Mouse (Mus musculus) frontal cortex, postnatal 10 days (tissue): ENCODE measurements at regions not wholly inside any gene's neighbourhood (a gene's known extent, or its start where the extent isn't known, plus 50 kb on each side); places are given as distances from the start of the nearest gene placed in this dataset.

ENCODE experiments used
- DNase-seq, 2 experiments: peaks; one replicate each; pipeline ENCODE4 v3.0.0; 2022; ENCODE audit warnings: low spot score in 2 of 2, mixed read lengths in 1 of 2

DNA sequence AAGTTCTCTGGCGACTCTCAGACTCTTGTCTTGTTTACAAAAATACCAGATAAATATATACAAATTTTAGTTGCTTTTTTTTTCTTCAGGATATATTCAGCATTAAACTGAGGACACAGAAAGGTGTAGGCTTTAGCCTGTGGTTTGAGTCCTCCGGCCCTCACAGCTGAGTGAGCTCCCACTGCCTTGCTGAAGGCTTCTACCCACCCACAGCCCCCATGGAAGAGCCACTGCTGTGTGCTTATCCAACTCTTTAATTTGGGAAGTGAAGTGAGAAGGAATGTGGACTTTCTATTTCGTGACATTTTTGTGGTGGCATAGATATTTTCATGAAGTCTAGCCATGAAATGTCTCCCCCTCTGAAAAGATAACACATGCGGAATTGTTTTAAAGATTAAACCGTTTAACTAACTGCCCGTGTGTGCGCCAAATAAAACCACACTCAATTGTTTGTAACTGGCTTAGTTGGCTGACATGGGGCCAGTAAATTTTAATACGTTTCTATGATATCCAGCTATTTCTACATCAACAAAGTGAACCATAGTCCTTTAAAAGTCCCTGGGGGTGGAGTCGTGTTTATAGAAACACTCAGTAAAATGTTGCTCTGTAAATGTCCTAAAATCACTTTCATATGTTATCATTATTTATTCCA, 174.1 kb downstream of the Slc38a4 start:
- no peak for DNase-seq

DNA sequence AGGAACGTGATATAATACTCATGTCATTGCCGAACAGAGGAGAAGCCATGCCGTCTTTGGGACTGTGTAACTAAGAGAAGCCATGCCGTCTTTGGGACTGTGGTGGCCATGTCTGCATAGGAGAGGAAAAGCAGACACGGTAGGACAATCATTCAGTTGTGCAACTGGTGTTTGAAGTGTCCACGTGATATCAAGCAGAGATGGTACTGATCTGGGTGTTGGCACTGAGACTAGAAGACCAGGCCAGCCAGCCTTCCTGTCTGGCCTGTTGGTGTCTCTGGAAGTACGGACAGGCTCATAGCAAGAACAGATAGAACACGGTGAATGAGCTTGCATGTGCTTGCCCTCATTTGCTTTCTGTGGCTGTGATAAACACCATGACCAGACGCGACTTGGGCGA, 175.7 kb downstream of the Slc38a4 start:
- DNase-seq, result no peak

GRCm38 (mm10) chr15:96878796-96879195, 177.0 kb downstream of the Slc38a4 start:
- DNase-seq, result no peak

DNA sequence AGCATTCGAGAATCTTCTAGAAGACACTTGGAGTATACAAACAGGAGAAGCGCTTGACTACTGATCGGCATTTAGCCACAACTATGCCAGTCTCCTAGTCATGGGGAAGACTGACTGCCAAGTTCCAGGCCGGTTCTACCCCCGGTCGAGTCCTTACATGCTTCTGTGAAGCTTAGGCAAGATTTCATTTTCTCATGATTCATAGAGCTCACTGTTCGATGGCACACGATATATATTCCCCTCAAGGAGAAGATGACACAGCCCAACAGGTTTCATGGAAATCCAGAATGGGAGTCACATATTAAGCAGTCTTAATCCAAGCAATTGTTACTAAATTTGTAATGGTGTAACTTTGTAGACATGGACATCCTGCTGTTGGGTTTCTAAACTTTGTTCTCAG, 177.8 kb downstream of the Slc38a4 start:
- DNase-seq, result no peak

- no peak for DNase-seq
These were observed 177.7 kb upstream of the Slc38a2 start for GRCm38 (mm10) chr15:96877271-96877670.

DNA sequence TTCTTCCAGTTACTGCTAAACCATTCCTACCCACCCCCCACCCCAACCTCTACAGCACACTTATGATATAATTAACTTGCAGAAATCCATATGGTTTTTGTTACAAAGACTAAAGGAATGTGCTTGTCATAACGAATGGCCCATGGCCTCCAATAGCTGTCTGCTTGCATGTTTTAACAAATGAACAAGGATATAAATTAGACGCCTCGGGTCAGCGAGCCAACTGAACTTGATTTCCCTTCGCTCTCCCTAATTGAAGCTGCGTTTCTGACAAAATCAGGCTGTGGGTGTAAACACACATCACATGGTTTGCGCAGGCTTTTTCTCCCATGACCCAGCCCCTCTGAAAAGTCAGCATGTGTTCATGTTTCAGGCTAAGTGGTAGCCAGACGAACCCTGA, 174.6 kb upstream of the Slc38a2 start:
- no peak for DNase-seq

- DNase-seq, result no peak
These were observed 174.0 kb upstream of the Slc38a2 start for GRCm38 (mm10) chr15:96873562-96873961.

DNA sequence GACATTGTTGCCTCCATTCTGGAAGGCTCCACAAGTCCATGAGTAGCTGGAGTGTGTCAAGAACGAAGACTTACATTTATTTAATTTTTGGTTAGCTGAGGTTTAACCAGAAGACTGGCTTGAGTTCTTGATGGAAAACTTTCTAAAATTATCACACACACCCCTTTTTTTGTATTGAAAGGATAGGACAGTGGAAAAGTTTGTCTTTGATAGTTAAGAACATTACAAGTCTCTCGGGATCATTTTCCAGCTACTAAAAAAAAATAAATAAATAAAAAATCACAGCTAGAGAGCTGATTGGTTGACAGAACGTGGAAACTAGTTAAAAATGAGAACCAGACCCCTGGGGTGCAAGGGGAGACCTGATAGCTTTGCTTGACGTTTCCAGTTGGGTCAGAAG, 173.6 kb upstream of the Slc38a2 start:
- no peak for DNase-seq

- DNase-seq, result no peak
These were observed 168.2 kb upstream of the Slc38a2 start for GRCm38 (mm10) chr15:96867701-96868100.

DNA sequence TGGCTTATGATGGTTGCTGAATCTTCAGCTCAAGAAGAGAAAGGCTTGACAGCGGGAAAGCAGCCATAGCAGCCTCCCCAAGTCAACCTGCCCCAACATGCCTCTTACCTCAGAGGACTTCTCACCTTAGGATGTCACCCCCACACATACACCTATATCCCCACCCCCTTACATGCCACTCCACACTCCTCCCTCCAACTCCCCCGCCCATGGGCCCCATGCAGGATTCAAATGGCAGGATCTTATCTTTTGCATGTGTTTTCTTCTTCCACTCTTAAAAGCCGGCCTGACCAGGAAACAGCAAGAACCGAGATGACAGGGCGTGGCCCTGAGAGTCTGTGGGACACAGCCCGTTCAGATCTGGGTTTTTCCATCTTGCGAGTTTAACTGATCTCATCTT, 166.4 kb upstream of the Slc38a2 start:
- no peak for DNase-seq

DNA sequence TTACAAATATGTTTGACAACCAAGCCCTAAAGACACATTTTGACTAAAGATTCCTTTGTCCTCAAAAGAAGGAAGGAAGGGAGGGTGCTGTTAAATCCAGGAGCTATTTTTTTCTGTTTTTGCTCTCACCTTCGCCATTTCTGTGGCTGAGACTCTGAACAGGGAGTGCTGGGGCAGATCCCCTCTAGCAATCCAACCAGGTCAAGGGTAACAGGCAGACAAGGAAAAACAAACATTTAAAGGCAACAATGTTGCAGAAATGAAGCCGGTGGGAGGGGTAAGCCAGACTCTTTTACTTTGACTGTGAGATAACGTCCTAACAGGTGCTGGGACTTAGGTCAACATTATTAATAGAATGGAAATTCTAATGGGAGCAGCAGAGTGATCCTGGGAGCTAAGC, 158.2 kb upstream of the Slc38a2 start:
- DNase-seq, result no peak

- DNase-seq, result no peak
These were observed 152.6 kb upstream of the Slc38a2 start for GRCm38 (mm10) chr15:96851970-96852768.

DNA sequence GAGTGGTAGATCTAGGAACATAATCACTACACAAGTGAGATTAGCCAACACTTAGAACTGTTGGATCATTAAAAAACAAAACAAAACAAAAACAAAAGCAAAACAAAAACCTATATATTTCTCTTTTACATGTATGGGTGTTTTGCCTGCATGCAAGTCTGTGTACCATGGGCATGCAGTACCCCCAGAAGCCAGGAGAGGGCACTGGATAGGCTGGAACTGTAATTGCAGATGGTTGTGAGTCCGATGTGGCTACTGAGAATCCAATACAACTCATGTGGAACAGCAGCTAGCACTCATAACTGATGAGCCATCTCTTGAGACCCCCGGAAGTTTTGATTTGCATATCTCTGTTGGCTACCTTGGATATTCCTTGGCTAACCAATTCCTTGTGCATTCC, 148.6 kb upstream of the Slc38a2 start:
- no peak for DNase-seq

- no peak for DNase-seq
These were observed 145.7 kb upstream of the Slc38a2 start for GRCm38 (mm10) chr15:96845221-96845620.

DNA sequence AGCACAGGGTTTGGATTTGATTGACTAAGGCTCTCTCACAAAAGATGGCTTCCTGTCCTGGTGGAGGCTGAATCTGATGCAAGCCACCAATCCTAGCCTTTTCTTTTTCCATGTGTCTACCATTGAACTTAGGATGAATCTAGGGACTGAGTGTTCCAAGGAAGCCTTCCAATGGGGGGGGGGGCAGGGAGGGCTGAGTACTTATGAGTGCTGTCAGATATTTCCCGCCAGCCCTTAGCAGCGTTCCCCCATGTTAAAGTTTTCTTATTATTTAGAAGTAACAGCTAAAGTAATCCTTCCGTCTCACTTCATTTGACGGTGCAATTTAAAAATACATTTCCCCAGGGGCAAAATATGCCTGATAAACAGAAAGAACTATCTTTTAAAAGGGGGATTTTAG, 144.8 kb upstream of the Slc38a2 start:
- DNase-seq, result no peak

DNA sequence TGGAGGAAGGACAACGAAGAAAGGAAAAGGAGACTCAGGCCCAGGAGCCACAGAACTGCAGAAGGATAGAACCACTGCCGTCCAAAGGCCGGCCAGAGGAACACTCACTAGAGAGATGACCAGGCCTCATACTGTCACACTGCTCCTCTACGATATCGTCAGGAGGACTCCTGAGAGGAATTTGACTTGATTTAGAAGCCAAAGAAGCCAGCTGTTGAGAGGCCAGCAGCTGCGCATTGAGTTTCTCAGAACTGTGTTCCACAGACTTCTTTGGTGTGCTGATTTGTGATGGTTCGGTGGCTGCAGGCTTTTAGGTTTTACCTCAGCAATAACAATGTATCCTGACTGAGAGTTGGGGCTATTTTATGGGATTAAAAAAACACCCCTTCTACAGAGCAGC, 144.1 kb upstream of the Slc38a2 start:
- DNase-seq, result no peak

DNA sequence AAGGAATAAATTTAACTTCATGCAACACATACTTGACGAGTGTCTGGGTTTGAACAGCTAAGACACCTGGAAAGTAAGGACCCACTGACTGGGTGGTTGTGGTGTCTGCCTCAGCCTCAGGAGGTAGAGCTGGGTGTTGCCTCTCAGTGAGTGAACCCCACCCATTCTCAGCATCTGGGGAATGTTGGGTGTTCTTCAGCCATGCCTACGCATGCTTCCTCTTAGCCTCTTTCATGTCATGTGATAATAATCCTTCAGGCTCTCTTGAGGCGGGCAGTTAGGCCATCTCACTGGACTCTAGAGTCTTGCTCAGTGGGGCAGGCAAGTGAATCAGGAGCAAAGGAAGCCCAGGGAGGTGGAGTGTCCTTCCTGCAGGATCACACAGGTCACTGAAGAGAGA, 143.4 kb upstream of the Slc38a2 start:
- DNase-seq, result no peak

GRCm38 (mm10) chr15:96836670-96837069, 137.1 kb upstream of the Slc38a2 start:
- no peak for DNase-seq

GRCm38 (mm10) chr15:96834862-96835261, 135.3 kb upstream of the Slc38a2 start:
- no peak for DNase-seq

DNA sequence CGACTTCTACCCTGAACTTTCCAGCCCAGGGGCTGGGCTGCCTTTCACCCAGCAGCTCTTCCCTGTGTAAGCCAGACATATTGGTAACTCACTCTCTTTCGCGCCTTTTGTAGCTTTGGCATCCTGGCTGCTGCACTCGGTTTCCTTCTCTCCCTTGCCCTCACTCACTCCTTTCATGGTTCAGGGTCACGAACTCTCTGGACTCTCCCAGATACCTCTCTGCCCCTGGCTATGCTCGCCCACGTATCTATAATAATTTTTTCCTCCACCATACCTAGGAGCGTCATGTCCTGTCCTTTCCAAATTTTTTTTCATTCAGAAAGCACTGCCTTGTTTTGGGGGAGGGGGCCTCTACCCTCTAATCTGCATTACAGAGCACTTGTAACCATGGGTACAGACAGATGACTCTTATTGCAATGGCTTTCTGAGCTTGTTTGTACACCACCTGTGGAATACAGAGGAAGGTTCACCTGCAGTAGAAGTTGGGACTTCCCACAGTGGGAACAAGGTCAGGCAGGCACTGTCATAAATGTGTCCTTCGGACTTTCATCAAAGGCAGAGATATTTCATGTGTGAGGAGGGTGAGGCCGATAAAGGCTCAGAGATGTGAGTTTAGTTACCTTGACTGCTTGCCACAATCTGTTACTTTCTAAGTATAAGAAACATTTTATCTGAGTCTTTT, 134.8 kb upstream of the Slc38a2 start:
- no peak for DNase-seq

DNA sequence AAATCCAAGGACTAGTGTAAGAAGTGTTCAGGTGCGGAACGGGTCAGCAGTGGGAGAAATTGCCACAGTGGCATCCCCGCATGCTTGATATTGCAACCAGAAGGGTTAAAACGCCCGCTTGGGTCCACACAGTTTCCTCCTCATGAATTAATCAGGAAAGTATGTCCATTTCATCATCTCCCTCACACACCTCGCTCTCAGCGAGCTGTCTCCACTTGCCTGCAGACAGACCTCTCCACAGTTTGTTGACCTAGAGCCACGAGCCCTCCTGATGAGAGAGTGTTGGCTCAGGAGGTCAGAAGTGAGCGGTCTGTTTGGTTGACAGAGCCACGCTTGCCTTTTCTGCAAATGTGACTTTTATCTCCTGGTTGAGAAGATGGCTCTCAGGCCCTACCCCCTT, 132.9 kb upstream of the Slc38a2 start:
- no peak for DNase-seq

GRCm38 (mm10) chr15:96831256-96831655, 131.7 kb upstream of the Slc38a2 start:
- DNase-seq, result no peak

- no peak for DNase-seq
These were observed 131.0 kb upstream of the Slc38a2 start for GRCm38 (mm10) chr15:96830578-96830977.
